Mouse (Mus musculus) erythroblast, embryonic 14.5 days (primary cell): ENCODE results near the gene Fbxo28.

Experiments
- GATA1 ChIP-seq: IDR thresholded peaks from 2 replicates; pipeline ENCODE4 v1.6.1; 2012; ENCODE audit warnings: low read length, inconsistent platforms, mixed read lengths
- TAL1 ChIP-seq: IDR thresholded peaks from 3 replicates; pipeline ENCODE4 v1.6.1; 2012; ENCODE audit warnings: low read length, inconsistent platforms, mixed read lengths

DNA sequence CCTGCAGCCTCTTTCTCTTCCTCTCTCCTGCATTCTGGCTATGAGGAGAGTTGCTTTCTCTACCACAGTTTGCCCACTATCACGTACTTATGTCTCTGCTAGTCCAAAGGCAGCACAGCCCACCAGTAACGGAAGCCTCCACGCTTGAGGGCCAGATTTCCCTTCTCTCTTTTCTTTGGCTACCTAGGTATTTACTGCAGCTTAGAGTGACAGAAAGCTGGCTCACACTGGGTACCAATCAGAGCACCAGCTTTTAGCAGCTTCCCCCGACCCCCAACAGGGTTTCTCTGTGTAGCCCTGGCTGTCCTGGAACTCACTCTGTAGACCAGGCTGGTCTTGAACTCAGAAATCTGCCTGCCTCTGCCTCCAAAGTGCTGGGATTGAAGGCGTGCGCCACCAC, 36.1 kb upstream of the Fbxo28 start:
- TF ChIP-seq GATA1 (no peak), TAL1 (no peak)
